Mouse (Mus musculus) stomach, embryonic 15.5 days (tissue): ENCODE results near the gene Rad17. TPM values are rescaled to one million over a fixed set of nuclear protein-coding genes. Genes with fewer than 3 reads are reported as not detected.

Source experiments
- ATAC-seq: fragments of 200-750 bp; cut with Nextera tagmentation; 2 replicates; pipeline ENCODE4 v1.8.0; 2017; ENCODE audit warnings: low read depth, moderate number of reproducible peaks, moderate TSS enrichment; ENCODE audit not compliant: insufficient read depth, low FRiP score
- H3K27ac ChIP-seq: fragments of 300-500 bp; sonication (generic); 2 replicates; pipeline ENCODE4 v1.5.1; 2015; ENCODE audit warnings: mild to moderate bottlenecking, inconsistent platforms
- H3K27me3 ChIP-seq: fragments of 300-500 bp; sonication (generic); replicated peaks from 2 replicates; pipeline ENCODE4 v1.6.1; 2015; ENCODE audit warnings: inconsistent platforms
- H3K36me3 ChIP-seq: fragments of 300-500 bp; sonication (generic); 2 replicates; pipeline ENCODE4 v1.6.1; 2015; ENCODE audit warnings: inconsistent platforms
- H3K4me1 ChIP-seq: fragments of 300-500 bp; sonication (generic); 2 replicates; pipeline ENCODE4 v1.6.1; 2015; ENCODE audit warnings: inconsistent platforms
- H3K4me2 ChIP-seq: fragments of 300-500 bp; sonication (generic); 2 replicates; pipeline ENCODE4 v1.6.1; 2015; ENCODE audit warnings: mild to moderate bottlenecking, inconsistent platforms
- H3K4me3 ChIP-seq: fragments of 300-500 bp; sonication (generic); replicated peaks from 2 replicates; pipeline ENCODE4 v1.5.1; 2015; ENCODE audit warnings: inconsistent platforms
- H3K9ac ChIP-seq: fragments of 300-500 bp; sonication (generic); 2 replicates; pipeline ENCODE4 v1.6.1; 2015; ENCODE audit warnings: inconsistent platforms
- H3K9me3 ChIP-seq: fragments of 300-500 bp; sonication (generic); 2 replicates; pipeline ENCODE4 v1.6.1; 2016; ENCODE audit warnings: inconsistent platforms
- WGBS: fragments of 180-500 bp; shearing (Covaris S2); methylation state at CpG from one replicate; pipeline ENCODE4 v1.1.7; 2015; 5-methylcytosine and 5-hydroxymethylcytosine counted together
- polyA plus RNA-seq: library from polyadenylated mRNA; unstranded; fragments of >200 nt; fragmentation: Nextera tagmentation; extraction: Ambion mirVana; gene quantifications from 2 replicates; pipeline ENCODE4 v1.2.1, GENCODE M21; 2015

The Rad17 gene
- polyA plus RNA-seq, 1 experiment from 2014 or later, result 17.9 TPM

DNA sequence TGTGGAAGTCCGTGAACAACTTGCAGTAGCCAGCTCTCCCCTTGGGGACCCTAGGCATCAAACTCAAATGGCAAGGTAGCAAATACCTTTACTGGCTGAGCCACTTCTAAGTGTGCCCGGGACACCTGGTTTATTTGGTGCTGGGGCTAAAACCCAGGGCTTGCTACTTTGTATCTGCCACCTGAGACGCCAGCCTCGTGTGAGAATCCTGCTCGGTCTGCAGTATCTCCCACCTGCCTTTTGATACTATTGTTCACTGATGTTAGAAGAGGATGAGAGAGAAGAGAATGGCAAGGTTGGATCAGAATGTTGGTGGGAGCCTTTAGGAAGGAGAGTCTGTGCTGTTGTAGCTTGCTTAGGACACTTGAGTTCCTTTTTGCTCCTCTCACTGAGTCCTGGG, 7.2 kb upstream of the Rad17 start:
- Histone ChIP-seq H3K4me1 (no peaks in the 10 kb centered on the region), H3K27me3 (no peaks in the 10 kb centered on the region), H3K27ac (no peak overlapping the region), H3K9me3 (no peaks in the 10 kb centered on the region), H3K4me3 (no peak overlapping the region), H3K36me3 (peaks cover 8% of the 10 kb centered on the region; the same call in 1 of the 2 replicates), H3K9ac (no peak overlapping the region), H3K4me2 (no peak overlapping the region)
- no peak for ATAC-seq
- WGBS, result 90% methylated on average over 5 of the region's 5 CpGs

DNA sequence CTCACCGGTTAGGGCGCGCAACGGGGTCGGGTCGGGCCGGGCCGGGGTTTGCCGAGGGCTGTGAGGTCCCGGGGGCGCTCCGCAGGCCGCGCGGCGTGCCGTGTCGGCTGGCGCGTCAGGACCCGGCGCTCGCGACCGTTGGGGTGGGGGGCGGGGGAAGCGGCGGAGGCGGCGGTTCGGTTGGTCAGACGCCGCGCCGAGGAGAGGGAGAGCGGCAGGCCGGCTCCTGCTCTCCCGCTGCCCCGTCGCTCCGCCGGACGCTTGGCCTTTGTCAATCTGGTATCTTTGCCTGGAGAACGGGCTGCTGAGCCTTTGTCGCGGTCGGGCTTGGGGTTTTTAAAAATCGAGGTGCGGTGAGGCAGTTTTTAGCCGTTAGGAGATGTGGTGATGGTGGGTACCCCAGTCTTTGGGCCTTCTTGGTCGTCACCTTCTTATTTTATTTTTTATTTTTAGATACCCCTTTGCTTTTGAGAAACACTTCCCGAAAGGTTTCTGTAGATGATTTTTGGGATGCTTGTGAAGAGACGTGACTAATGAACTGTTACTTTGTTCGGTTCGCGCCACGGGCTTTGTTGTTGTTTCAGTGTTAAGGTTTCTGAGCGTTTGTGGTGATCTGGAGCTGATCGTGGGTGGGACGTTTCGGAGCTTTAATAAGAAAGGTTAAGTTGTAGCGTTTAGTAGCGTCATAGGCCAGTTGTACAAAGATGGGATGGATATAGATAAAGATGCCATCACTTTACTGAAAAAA, 762 bp upstream of the Rad17 start, which contains the start of gene Taf9:
Gene Taf9 (plus strand): TSS at position 141 of the 748 bp plus-strand sequence.
- H3K36me3 ChIP-seq, result peaks cover 7% of the 10 kb centered on the region; the same call in 1 of the 2 replicates
- H3K4me3 ChIP-seq, result peak within 1 kb of the TSS; percentile 89
- no peaks in the 10 kb centered on the region for H3K9me3 ChIP-seq
- peak; percentile 73 for ATAC-seq
- H3K27me3 ChIP-seq, result no peaks in the 10 kb centered on the region
- H3K4me1 ChIP-seq, result peaks cover 7% of the 10 kb centered on the region; the same call in 1 of the 2 replicates
- H3K4me2 ChIP-seq, result peak within 1 kb of the TSS; percentile 74
- peak within 1 kb of the TSS; percentile 86 for H3K9ac ChIP-seq
- WGBS, result 1% methylated on average over 57 of the region's 63 CpGs
- H3K27ac ChIP-seq, result peak within 1 kb of the TSS; percentile 97

DNA sequence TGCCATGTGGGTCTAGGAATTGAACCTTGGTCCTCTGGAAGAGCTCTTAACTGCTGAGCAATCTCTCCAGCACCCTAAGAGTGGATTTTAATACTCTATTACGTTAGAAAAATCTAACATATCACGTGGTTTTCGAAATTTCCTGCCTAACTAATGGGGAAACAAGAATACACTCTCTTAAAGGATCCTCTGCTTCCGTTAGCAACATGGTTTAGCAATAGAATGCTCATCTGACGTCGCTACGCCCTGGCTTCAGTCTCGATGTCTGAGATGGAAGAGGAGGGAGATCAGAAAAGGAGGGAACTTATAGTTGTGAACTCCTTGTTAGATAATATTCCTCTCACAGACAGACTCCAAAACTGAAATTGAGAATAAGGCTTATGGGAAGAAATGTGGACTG, 2.6 kb downstream of the Rad17 start:
- 92% methylated on average over 8 of the region's 8 CpGs for WGBS
- H3K27ac ChIP-seq, result no peak overlapping the region
- H3K4me2 ChIP-seq, result no peak overlapping the region
- no peak overlapping the region for H3K4me3 ChIP-seq
- peaks cover 7% of the 10 kb centered on the region; the same call in 1 of the 2 replicates for H3K4me1 ChIP-seq
- H3K27me3 ChIP-seq, result no peaks in the 10 kb centered on the region
- peaks cover 17% of the 10 kb centered on the region for H3K36me3 ChIP-seq
- no peak for ATAC-seq
- no peak overlapping the region for H3K9ac ChIP-seq
- H3K9me3 ChIP-seq, result no peaks in the 10 kb centered on the region

DNA sequence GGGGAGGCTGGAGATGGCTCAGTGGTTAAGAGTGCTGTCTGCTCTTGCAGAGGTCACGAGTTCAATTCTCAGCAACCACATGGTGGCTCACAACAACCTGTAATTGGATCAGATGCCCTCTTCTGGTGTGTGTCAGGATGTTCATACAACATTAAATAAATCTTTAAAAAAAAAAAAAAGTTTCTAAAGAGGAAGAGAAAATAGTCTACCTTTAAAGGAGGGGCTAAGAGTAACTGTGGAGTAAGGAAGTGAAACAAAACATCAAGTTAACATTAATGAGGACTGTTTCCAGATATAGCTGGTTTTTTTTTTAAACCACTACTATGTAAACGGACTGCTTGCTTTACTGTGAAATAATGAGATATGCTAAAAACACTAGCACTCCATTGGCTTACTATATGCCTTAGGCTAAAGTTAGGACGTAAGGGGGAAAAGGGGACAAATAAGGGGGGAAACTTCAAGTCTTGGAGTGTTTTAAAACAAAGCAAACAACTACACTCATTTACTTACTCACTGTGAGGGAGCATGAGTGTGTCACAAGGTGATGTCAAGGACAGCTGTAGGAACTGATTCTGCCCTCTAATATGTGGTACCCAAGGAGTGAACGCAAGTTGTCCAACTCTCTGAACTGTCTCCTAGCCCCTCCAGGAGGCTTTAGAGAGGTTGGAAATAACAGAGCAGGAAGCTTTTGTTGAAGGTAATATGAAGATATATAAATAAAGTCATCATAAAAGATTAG, 8.2 kb downstream of the Rad17 start:
- Histone ChIP-seq H3K9me3 (no peaks in the 10 kb centered on the region), H3K9ac (no peak overlapping the region), H3K27me3 (no peaks in the 10 kb centered on the region), H3K4me3 (no peak overlapping the region), H3K4me2 (no peak overlapping the region), H3K27ac (no peak overlapping the region), H3K36me3 (peaks cover 28% of the 10 kb centered on the region), H3K4me1 (no peaks in the 10 kb centered on the region)
- no peak for ATAC-seq
- WGBS, result 86% methylated on average over 4 of the region's 4 CpGs

DNA sequence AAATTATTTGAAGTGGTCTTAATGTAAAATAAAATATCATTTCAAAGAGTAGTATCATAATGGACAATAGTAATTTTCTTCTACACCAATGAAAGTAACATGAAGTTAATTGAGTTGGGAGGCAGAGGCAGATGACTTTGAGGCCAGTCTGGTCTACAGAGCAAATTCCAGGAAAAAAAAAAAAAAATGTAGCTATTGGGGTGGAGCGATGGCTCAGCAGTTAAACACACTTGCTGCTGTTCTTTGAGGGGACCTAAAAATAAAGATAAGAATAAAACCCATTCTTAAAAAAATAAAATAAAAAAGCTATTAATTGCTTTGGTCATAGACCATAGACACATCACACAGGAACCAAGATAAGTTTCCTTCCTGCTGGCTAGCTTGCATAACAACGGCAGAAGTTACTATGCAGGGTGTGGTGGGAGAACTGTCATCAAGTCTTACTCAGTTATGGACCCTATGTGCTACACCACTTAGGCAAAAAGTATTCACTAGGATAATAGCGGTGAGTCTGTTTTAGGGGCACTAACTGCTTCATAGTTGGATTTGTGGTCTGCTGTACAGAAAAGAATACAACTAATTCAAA, 16.7 kb downstream of the Rad17 start:
- Histone ChIP-seq H3K9me3 (no peaks in the 10 kb centered on the region), H3K27ac (no peak overlapping the region), H3K36me3 (peaks cover 26% of the 10 kb centered on the region), H3K4me3 (no peak overlapping the region), H3K9ac (no peak overlapping the region), H3K4me2 (no peak overlapping the region), H3K4me1 (no peaks in the 10 kb centered on the region), H3K27me3 (no peaks in the 10 kb centered on the region)
- ATAC-seq, result no peak
- 90% methylated on average over 3 of the region's 3 CpGs for WGBS

- no peak overlapping the region for H3K4me2 ChIP-seq
- no peaks in the 10 kb centered on the region for H3K27me3 ChIP-seq
- H3K36me3 ChIP-seq, result peaks cover 19% of the 10 kb centered on the region
- no peak for ATAC-seq
- H3K27ac ChIP-seq, result no peak overlapping the region
- 62% methylated on average over 4 of the region's 4 CpGs for WGBS
- no peak overlapping the region for H3K4me3 ChIP-seq
- no peaks in the 10 kb centered on the region for H3K9me3 ChIP-seq
- H3K4me1 ChIP-seq, result no peaks in the 10 kb centered on the region
- H3K9ac ChIP-seq, result no peak overlapping the region
Measured at GRCm38 (mm10) chr13:100622241-100622640, 28.6 kb downstream of the Rad17 start.

DNA sequence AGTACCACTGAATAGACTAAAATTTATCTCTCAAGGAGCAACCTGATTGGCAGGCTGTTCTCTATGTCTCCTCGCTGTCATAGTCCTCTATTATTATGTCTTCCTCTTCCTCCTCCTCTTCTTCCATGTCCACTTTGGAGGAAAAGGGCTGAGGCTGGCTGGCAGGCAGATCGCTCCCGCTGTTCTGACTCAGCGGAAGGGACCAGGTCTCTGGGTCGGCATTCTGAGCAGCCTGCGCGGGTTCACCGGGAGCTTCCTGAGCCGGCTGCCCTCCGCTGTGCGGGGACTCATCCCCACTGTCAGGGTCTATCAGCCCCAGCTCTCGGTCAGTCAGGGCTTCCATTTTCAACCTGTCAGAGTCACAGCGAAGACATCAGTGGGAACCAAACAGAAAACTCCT, 33.3 kb downstream of the Rad17 start:
- no peak for ATAC-seq
- Histone ChIP-seq H3K4me2 (no peak overlapping the region), H3K9ac (no peak overlapping the region), H3K27ac (no peak overlapping the region), H3K4me3 (no peak overlapping the region), H3K9me3 (no peaks in the 10 kb centered on the region), H3K36me3 (peaks cover 13% of the 10 kb centered on the region), H3K4me1 (peaks cover 5% of the 10 kb centered on the region; the same call in 1 of the 2 replicates), H3K27me3 (no peaks in the 10 kb centered on the region)
- 84% methylated on average over 13 of the region's 13 CpGs for WGBS

- Histone ChIP-seq H3K9ac (peak within 1 kb of the TSS; percentile 44; the same call in 1 of the 2 replicates), H3K4me1 (peaks cover 5% of the 10 kb centered on the region; the same call in 1 of the 2 replicates), H3K9me3 (no peaks in the 10 kb centered on the region), H3K4me2 (peak within 1 kb of the TSS; percentile 82), H3K36me3 (peaks cover 7% of the 10 kb centered on the region), H3K27me3 (no peaks in the 10 kb centered on the region), H3K27ac (peak within 1 kb of the TSS; percentile 85), H3K4me3 (peak within 1 kb of the TSS; percentile 59)
- peak; percentile 88 for ATAC-seq
- 3% methylated on average over 77 of the region's 77 CpGs for WGBS
Measured at GRCm38 (mm10) chr13:100616181-100617087, 34.4 kb downstream of the Rad17 start, which contains the start of gene Marveld2. Gene Marveld2, minus strand, starts transcription at chr13:100616971.

DNA sequence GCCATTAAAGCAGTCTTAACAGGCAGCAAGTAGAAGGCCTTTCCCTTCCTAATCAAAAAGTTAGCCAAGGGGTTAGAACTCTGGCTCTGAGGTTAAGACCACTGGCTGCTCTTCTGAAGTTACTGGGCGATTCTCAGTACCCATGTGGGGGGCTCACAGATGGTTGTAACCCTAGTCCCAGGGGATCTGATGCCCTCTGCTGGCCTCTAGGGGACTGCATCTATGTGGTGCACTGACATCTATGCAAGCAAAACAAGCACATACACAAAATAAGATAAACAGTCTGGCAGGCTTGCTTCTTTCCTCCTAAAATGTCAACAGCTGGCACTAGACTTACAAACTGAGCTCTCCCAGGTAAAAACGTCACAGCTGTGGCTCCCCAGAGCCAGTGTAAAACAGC, 37.9 kb downstream of the Rad17 start:
- no peak overlapping the region for H3K4me3 ChIP-seq
- H3K27me3 ChIP-seq, result no peaks in the 10 kb centered on the region
- no peaks in the 10 kb centered on the region for H3K9me3 ChIP-seq
- no peak overlapping the region for H3K27ac ChIP-seq
- no peak overlapping the region for H3K4me2 ChIP-seq
- H3K4me1 ChIP-seq, result peaks cover 5% of the 10 kb centered on the region; the same call in 1 of the 2 replicates
- H3K36me3 ChIP-seq, result peaks cover 8% of the 10 kb centered on the region
- H3K9ac ChIP-seq, result no peak overlapping the region
- ATAC-seq, result no peak
- 61% methylated on average over 2 of the region's 2 CpGs for WGBS

- Histone ChIP-seq H3K36me3 (peaks cover 6% of the 10 kb centered on the region; the same call in 1 of the 2 replicates), H3K4me3 (no peak overlapping the region), H3K4me1 (peaks cover 5% of the 10 kb centered on the region; the same call in 1 of the 2 replicates), H3K9me3 (no peaks in the 10 kb centered on the region), H3K27me3 (no peaks in the 10 kb centered on the region), H3K27ac (no peak overlapping the region), H3K9ac (no peak overlapping the region), H3K4me2 (no peak overlapping the region)
- ATAC-seq, result no peak
- 94% methylated on average over 10 of the region's 10 CpGs for WGBS
Measured at GRCm38 (mm10) chr13:100612251-100612650, 38.6 kb downstream of the Rad17 start.

- Histone ChIP-seq H3K36me3 (peaks cover 6% of the 10 kb centered on the region; the same call in 1 of the 2 replicates), H3K4me2 (no peak overlapping the region), H3K9me3 (no peaks in the 10 kb centered on the region), H3K27me3 (no peaks in the 10 kb centered on the region), H3K9ac (no peak overlapping the region), H3K4me3 (no peak overlapping the region), H3K27ac (no peak overlapping the region), H3K4me1 (no peaks in the 10 kb centered on the region; the same call in 1 of the 2 replicates)
- ATAC-seq, result no peak
- WGBS, result 92% methylated on average over 13 of the region's 13 CpGs
Measured at GRCm38 (mm10) chr13:100611266-100611665, 39.6 kb downstream of the Rad17 start.
